Mouse (Mus musculus) kidney, postnatal 25 days (tissue): ENCODE measurements around the gene Thap4.
A peak's percentile ranks its signal among the peaks of the same experiment; 100 is the strongest.
"Not testable (repeated sequence)": the region's sequence is repeated elsewhere in the genome, so short reads cannot be mapped to it uniquely, and the experiment has no call there.

Experiments used
- DNase-seq, 2 experiments: peaks; one replicate each; pipeline ENCODE4 v3.0.0; 2021; ENCODE audit warnings: mixed read lengths in 2 of 2

The Thap4 gene

GRCm38 (mm10) chr1:93754573-93755290 lies at the start of gene Thap4:
Thap4 (minus strand) TSS chr1:93754864.
- peak; percentile 93 to 97 for DNase-seq

GRCm38 (mm10) chr1:93803556-93804507 lies 49.2 kb upstream of the Thap4 start, which contains the start of gene Ing5:
Ing5 (plus strand) TSS chr1:93803965.
- DNase-seq = peak; percentile 99

- DNase-seq = peak in 1 of 2 experiments; percentile 12
These were observed 48.1 kb upstream of the Thap4 start for GRCm38 (mm10) chr1:93802771-93803170.

- DNase-seq = peak; percentile 94 to 96
These were observed 47.1 kb upstream of the Thap4 start, which contains the start of gene Dtymk for GRCm38 (mm10) chr1:93801741-93802238. Dtymk (minus strand) TSS chr1:93801934.

- peak in 1 of 2 experiments; percentile 23 for DNase-seq
These were observed 46.2 kb upstream of the Thap4 start for GRCm38 (mm10) chr1:93800670-93801503.

GRCm38 (mm10) chr1:93795886-93796285 lies 41.2 kb upstream of the Thap4 start:
- DNase-seq = peak in 1 of 2 experiments; percentile 4

- DNase-seq = no peak
These were observed 39.9 kb upstream of the Thap4 start for GRCm38 (mm10) chr1:93794526-93794925.

- DNase-seq = peak in 1 of 2 experiments; percentile 33
These were observed 32.2 kb upstream of the Thap4 start for GRCm38 (mm10) chr1:93786912-93787311.

- DNase-seq = no peak
These were observed 22.0 kb upstream of the Thap4 start for GRCm38 (mm10) chr1:93776686-93777085.

GRCm38 (mm10) chr1:93769901-93770300 lies 15.2 kb upstream of the Thap4 start:
- no peak for DNase-seq

GRCm38 (mm10) chr1:93767600-93767999 lies 12.9 kb upstream of the Thap4 start:
- DNase-seq = no peak

GRCm38 (mm10) chr1:93764871-93765591 lies 10.4 kb upstream of the Thap4 start:
- no peak for DNase-seq

GRCm38 (mm10) chr1:93763531-93763930 lies 8.9 kb upstream of the Thap4 start:
- not testable (repeated sequence) for DNase-seq

- no peak for DNase-seq
These were observed 5.4 kb upstream of the Thap4 start for GRCm38 (mm10) chr1:93760076-93760475.

GRCm38 (mm10) chr1:93756154-93756553 lies 1.5 kb upstream of the Thap4 start:
- no peak for DNase-seq

- no peak for DNase-seq
These were observed 954 bp upstream of the Thap4 start for GRCm38 (mm10) chr1:93755618-93756017.

- no peak for DNase-seq
These were observed 587 bp upstream of the Thap4 start for GRCm38 (mm10) chr1:93755291-93755610.

GRCm38 (mm10) chr1:93753911-93754572 lies 622 bp downstream of the Thap4 start:
- peak in 1 of 2 experiments; percentile 20 for DNase-seq

GRCm38 (mm10) chr1:93751290-93751689 lies 3.4 kb downstream of the Thap4 start, which contains the start of gene Atg4b:
Atg4b (plus strand) TSS chr1:93751500.
- DNase-seq = no peak

- no peak for DNase-seq
These were observed 6.1 kb downstream of the Thap4 start for GRCm38 (mm10) chr1:93748539-93748938.

- no peak for DNase-seq
These were observed 8.5 kb downstream of the Thap4 start for GRCm38 (mm10) chr1:93746179-93746578.
